21 mouse cellular contexts compared by ENCODE assay signal in genomic region chr10:120628066-120628465, GRCm38 (mm10).
DNase-seq lines count a peak whose midpoint lies in the region; ATAC-seq and TF ChIP-seq lines count a peak whose summit lies in the region.
"Had no signal": no experiment of that assay in that cellular context is flagged by ENCODE, and none has a peak within 500 bp of the region (broad histone marks: within the 10 kb centered on the region; RNA-seq: fewer than 3 reads in every experiment).

No protein-coding gene starts in this region.

- DNase-seq in 416B (ENCODE audit: low read depth), result peak; percentile 94
- DNase-seq in MEL (ENCODE audit: low read depth, low spot score), result peak; percentile 11
- peak; percentile 31 for DNase-seq in c-Kit-positive CD71-negative TER-119-negative erythroid progenitor cells, embryonic 14.5 days (ENCODE audit: low read depth)
- no peak for DNase-seq in layer of hippocampus, postnatal 36 days
- no peak for DNase-seq in left cerebral cortex, adult 2 months (ENCODE audit: extremely low spot score in 1 of 2, low spot score in 2 of 2)
- DNase-seq in cerebellum, adult 9-11 months, result no peak
- DNase-seq: adrenal gland, adult 8-10 months; cerebellum, adult 18-20 months; gastrocnemius, postnatal 14 days; heart, postnatal 10 days; kidney, adult 2 months; kidney, postnatal 25 days; lung, postnatal 10 days had no signal

- peaks cover 0 to 3% of the 10 kb centered on the region in 2 experiments; a peak in 3 of 4 replicates for H3K27me3 ChIP-seq in MEL (ENCODE audit: control insufficient read depth in 1 of 2, insufficient read depth in 2 of 2, low read length in 2 of 2)
- H3K27me3 ChIP-seq: limb, embryonic 13.5 days; liver, embryonic 15.5 days; midbrain, embryonic 13.5 days; stomach, embryonic 15.5 days had no signal

- no peak for TF ChIP-seq CTCF in MEL (IDR thresholded peaks at IDR 0.05 in 2 of 3, conservative IDR thresholded peaks at IDR 0.05 in 1 of 3; ENCODE audit: control insufficient read depth in 1 of 3, insufficient read depth in 1 of 3, low read depth in 2 of 3, low read length in 3 of 3, poor library complexity in 1 of 3, severe bottlenecking in 1 of 3)
- TF ChIP-seq CTCF in left cerebral cortex, adult 2 months (IDR thresholded peaks at IDR 0.05), result no peak

- H3K36me3 ChIP-seq in MEL (ENCODE audit: control insufficient read depth in 1 of 2, insufficient read depth in 2 of 2, low read length in 2 of 2), result no peaks in the 10 kb centered on the region; a peak in 1 of 4 replicates
- H3K36me3 ChIP-seq: heart, embryonic 10.5 days; limb, embryonic 13.5 days; liver, embryonic 15.5 days; midbrain, embryonic 13.5 days; stomach, embryonic 15.5 days had no signal

- intact Hi-C loops in left cerebral cortex, adult 2 months (cut with DNase I), result no loop called here

- no peak overlapping the region for H3K4me3 ChIP-seq in MEL (ENCODE audit: control insufficient read depth in 1 of 2, insufficient read depth in 1 of 2, low read depth in 2 of 2, low read length in 2 of 2)
- H3K4me3 ChIP-seq in left cerebral cortex, adult 2 months, result no peak overlapping the region
- H3K4me3 ChIP-seq: heart, embryonic 10.5 days; limb, embryonic 13.5 days; liver, embryonic 15.5 days; midbrain, embryonic 13.5 days; stomach, embryonic 15.5 days had no signal

- no peak overlapping the region for H3K9ac ChIP-seq in MEL (ENCODE audit: control insufficient read depth, low read depth, low read length, poor library complexity, severe bottlenecking)
- H3K9ac ChIP-seq: hindbrain, embryonic 14.5 days; limb, embryonic 13.5 days; liver, embryonic 15.5 days; midbrain, embryonic 13.5 days; stomach, embryonic 15.5 days had no signal

- no peaks in the 10 kb centered on the region for H3K79me2 ChIP-seq in MEL (ENCODE audit: control insufficient read depth, insufficient read depth, low read length, poor library complexity)

- H3K27ac ChIP-seq in MEL (ENCODE audit: control insufficient read depth, low read depth, low read length), result no peak overlapping the region
- H3K27ac ChIP-seq in left cerebral cortex, adult 2 months, result no peak overlapping the region
- H3K27ac ChIP-seq: heart, embryonic 10.5 days; hindbrain, embryonic 14.5 days; limb, embryonic 13.5 days; liver, embryonic 15.5 days; midbrain, embryonic 13.5 days; stomach, embryonic 15.5 days had no signal

- no peak for TF ChIP-seq EP300 in MEL (IDR thresholded peaks at IDR 0.05; ENCODE audit: low read depth in 1 of 2, low read length in 2 of 2)

- ATAC-seq in megakaryocyte, adult 5-6 weeks (ENCODE audit: poor library complexity, severe bottlenecking), result peak; percentile 47; the same call in 1 of the 2 replicates
- no peak for ATAC-seq in monocyte, adult 5-6 weeks (replicated peaks; ENCODE audit: insufficient number of reproducible peaks, low FRiP score, low TSS enrichment, poor library complexity, severe bottlenecking)
- ATAC-seq: midbrain, embryonic 13.5 days had no signal

- no peaks in the 10 kb centered on the region for H3K4me1 ChIP-seq in MEL (ENCODE audit: control insufficient read depth in 1 of 2, insufficient read depth in 2 of 2, low read length in 2 of 2)
- H3K4me1 ChIP-seq: liver, embryonic 15.5 days; midbrain, embryonic 13.5 days had no signal

- no peak for TF ChIP-seq POLR2A in MEL (IDR thresholded peaks at IDR 0.05; ENCODE audit: control insufficient read depth in 1 of 2, insufficient read depth in 1 of 2, low read depth in 1 of 2, low read length in 2 of 2, poor library complexity in 1 of 2)

- TF ChIP-seq RAD21 in MEL (IDR thresholded peaks at IDR 0.05; ENCODE audit: low read depth, low read length), result no peak

- no peaks in the 10 kb centered on the region for H3K9me3 ChIP-seq in MEL (replicated peaks; ENCODE audit: insufficient read depth, low read length)
- H3K9me3 ChIP-seq: heart, embryonic 10.5 days; limb, embryonic 13.5 days; liver, embryonic 15.5 days; midbrain, embryonic 13.5 days; stomach, embryonic 15.5 days had no signal

TF ChIP-seq in MEL, 35 proteins besides CTCF, POLR2A, EP300 and RAD21:
- TF ChIP-seq GABPA (IDR thresholded peaks at IDR 0.05; ENCODE audit: low read depth, low read length) (no peak), SIN3A (IDR thresholded peaks at IDR 0.05; ENCODE audit: low read length) (no peak), TAL1 (IDR thresholded peaks at IDR 0.05; ENCODE audit: low read length) (no peak), MAX (IDR thresholded peaks at IDR 0.05; ENCODE audit: low read length) (0 out of 2 replicates have a peak, but pooled peaks have one; percentile 14)
TF ChIP-seq in MEL: peak in this region for 1.

Comparison
In these comparisons a context has a peak if more than half of its experiments do, and no peak if none do; other contexts are left out.
1. DNase-seq: peak in 416B (single experiment), MEL (single experiment) and c-Kit-positive CD71-negative TER-119-negative erythroid progenitor cells, embryonic 14.5 days (single experiment); none in layer of hippocampus, postnatal 36 days (0 of 2), left cerebral cortex, adult 2 months (0 of 2) and cerebellum, adult 9-11 months (single experiment).